Mouse (Mus musculus) liver, embryonic 14.5 days (tissue): ENCODE results near the gene Galns. TPM values are rescaled to one million over a fixed set of nuclear protein-coding genes. Genes with fewer than 3 reads are reported as not detected.
A peak's percentile ranks its signal among the peaks of the same experiment; 100 is the strongest.

Source experiments
- ATAC-seq: fragments of 200-750 bp; cut with Nextera tagmentation; 2 replicates; pipeline ENCODE4 v1.8.0; 2017; ENCODE audit warnings: moderate number of reproducible peaks, mild to moderate bottlenecking, moderate library complexity; ENCODE audit not compliant: insufficient read depth
- DNase-seq, 3 experiments: peaks; one replicate each; pipeline ENCODE4 v3.0.0-alpha.2; 2012 to 2013; ENCODE audit warnings: low read depth in 3 of 3, low spot score in 3 of 3
- H3K27ac ChIP-seq: fragments of 300-500 bp; sonication (generic); 2 replicates; pipeline ENCODE4 v1.5.1; 2014; ENCODE audit warnings: moderate library complexity, mild to moderate bottlenecking, control low read depth, inconsistent platforms
- H3K27me3 ChIP-seq: fragments of 300-500 bp; sonication (generic); 2 replicates; pipeline ENCODE4 v1.6.1; 2014; ENCODE audit warnings: mild to moderate bottlenecking, low read length, moderate library complexity; ENCODE audit not compliant: control insufficient read depth, insufficient read depth
- H3K36me3 ChIP-seq: fragments of 300-500 bp; sonication (generic); replicated peaks from 2 replicates; pipeline ENCODE4 v1.6.1; 2014; ENCODE audit warnings: low read depth; ENCODE audit not compliant: control insufficient read depth, insufficient read depth
- H3K4me1 ChIP-seq, 2 experiments: fragments of 200-500 bp in 1 of 2; fragments of 300-500 bp in 1 of 2; sonication (generic) in 1 of 2; replicated peaks; 2 replicates each; pipeline ENCODE4 v1.6.1; 2012 to 2014; ENCODE audit warnings: antibody characterized with exemption in 1 of 2, inconsistent platforms in 1 of 2, low read length in 1 of 2; ENCODE audit not compliant: control insufficient read depth in 2 of 2, insufficient read depth in 2 of 2
- H3K4me2 ChIP-seq: fragments of 300-500 bp; sonication (generic); 2 replicates; pipeline ENCODE4 v1.6.1; 2014; ENCODE audit warnings: low read depth, mild to moderate bottlenecking, control low read depth, moderate library complexity
- H3K4me3 ChIP-seq, 2 experiments: fragments of 200-500 bp in 1 of 2; fragments of 300-500 bp in 1 of 2; sonication (generic) in 1 of 2; 2 replicates each; pipeline ENCODE4 v1.5.1; 2012 to 2014; ENCODE audit warnings: low read depth in 2 of 2, low read length in 2 of 2, mild to moderate bottlenecking in 2 of 2, control low read depth in 1 of 2, inconsistent platforms in 1 of 2, moderate library complexity in 1 of 2; ENCODE audit not compliant: insufficient read depth in 1 of 2
- H3K9ac ChIP-seq: fragments of 300-500 bp; sonication (generic); replicated peaks from 2 replicates; pipeline ENCODE4 v1.6.1; 2014; ENCODE audit warnings: mild to moderate bottlenecking, control low read depth, moderate library complexity
- H3K9me3 ChIP-seq: fragments of 300-500 bp; sonication (generic); 2 replicates; pipeline ENCODE4 v1.6.1; 2016; ENCODE audit warnings: low read length, mixed read lengths; ENCODE audit not compliant: control insufficient read depth
- CTCF ChIP-seq: IDR thresholded peaks from 2 replicates; pipeline ENCODE4 v1.5.1; 2016; ENCODE audit warnings: antibody characterized with exemption, low read depth, control low read depth
- EP300 ChIP-seq: IDR thresholded peaks from 2 replicates; pipeline ENCODE4 v1.6.1; 2016; ENCODE audit warnings: antibody characterized with exemption, low read depth
- WGBS: fragments of 180-500 bp; shearing (Covaris S2); extraction: QIAGEN DNeasy Blood & Tissue Kit; methylation state at CpG from one replicate; pipeline ENCODE4 v1.1.7; 2014; ENCODE audit not compliant: insufficient replicate concordance; 5-methylcytosine and 5-hydroxymethylcytosine counted together
- polyA plus RNA-seq, 2 experiments: library from polyadenylated mRNA; depleted of rRNA in 1 of 2; stranded (reverse) in 1 of 2; unstranded in 1 of 2; fragments of >200 nt; fragmentation: Nextera tagmentation in 1 of 2; extraction: Ambion mirVana in 1 of 2; gene quantifications; 2 replicates each; pipeline versions ENCODE4 v1.2.1 to v1.2.3; 2012 to 2014

The Galns gene
- polyA plus RNA-seq, 2 experiments = 3.8 to 4.6 TPM

GRCm38 (mm10) chr8:122569996-122570395 lies 41.3 kb downstream of the Galns start:
- peak overlapping the region; percentile 97 for H3K4me2 ChIP-seq
- no peak overlapping the region for H3K27ac ChIP-seq
- ATAC-seq (no peak), DNase-seq (no peak)
- peak overlapping the region; percentile 77 to 96 for H3K4me3 ChIP-seq
- WGBS = 93% methylated on average over 16 of the region's 16 CpGs
- H3K27me3 ChIP-seq = no peaks in the 10 kb centered on the region
- H3K9ac ChIP-seq = peak overlapping the region; percentile 99; the same call in 1 of the 2 replicates
- H3K4me1 ChIP-seq = peaks cover 26 to 40% of the 10 kb centered on the region in 2 experiments
- H3K36me3 ChIP-seq = peaks cover 50% of the 10 kb centered on the region
- no peak for TF ChIP-seq EP300
- no peak for TF ChIP-seq CTCF
- no peaks in the 10 kb centered on the region for H3K9me3 ChIP-seq

- H3K27ac ChIP-seq = peak overlapping the region; percentile 81
- peaks cover 50% of the 10 kb centered on the region for H3K36me3 ChIP-seq
- peaks cover 22 to 34% of the 10 kb centered on the region in 2 experiments for H3K4me1 ChIP-seq
- WGBS = 57% methylated on average over 9 of the region's 9 CpGs
- no peak for ATAC-seq
- no peaks in the 10 kb centered on the region for H3K9me3 ChIP-seq
- DNase-seq = no peak
- TF ChIP-seq EP300 = no peak
- TF ChIP-seq CTCF = peak; percentile 57
- peak overlapping the region; percentile 77 to 96 for H3K4me3 ChIP-seq
- H3K27me3 ChIP-seq = no peaks in the 10 kb centered on the region
- peak overlapping the region; percentile 97 for H3K4me2 ChIP-seq
- peak overlapping the region; percentile 99 for H3K9ac ChIP-seq
These were observed 41.9 kb downstream of the Galns start for GRCm38 (mm10) chr8:122569329-122569728.

GRCm38 (mm10) chr8:122568881-122569309 lies 42.4 kb downstream of the Galns start:
- Histone ChIP-seq H3K9me3 (no peaks in the 10 kb centered on the region), H3K27ac (peak overlapping the region; percentile 81), H3K27me3 (no peaks in the 10 kb centered on the region), H3K4me1 (peaks cover 18 to 29% of the 10 kb centered on the region in 2 experiments), H3K9ac (peak overlapping the region; percentile 99), H3K4me2 (peak overlapping the region; percentile 97), H3K36me3 (peaks cover 49% of the 10 kb centered on the region), H3K4me3 (peak overlapping the region; percentile 77 to 96)
- WGBS = 11% methylated on average over 10 of the region's 10 CpGs
- DNase-seq (no peak), ATAC-seq (no peak)
- TF ChIP-seq CTCF (peak; percentile 68), EP300 (no peak)

- peak overlapping the region; percentile 97 for H3K4me2 ChIP-seq
- peak overlapping the region; percentile 77 to 96 for H3K4me3 ChIP-seq
- TF ChIP-seq EP300 (no peak), CTCF (no peak)
- H3K27me3 ChIP-seq = no peaks in the 10 kb centered on the region
- no peak for DNase-seq
- peak; percentile 38 for ATAC-seq
- peaks cover 14 to 23% of the 10 kb centered on the region in 2 experiments for H3K4me1 ChIP-seq
- H3K9me3 ChIP-seq = no peaks in the 10 kb centered on the region
- H3K36me3 ChIP-seq = peaks cover 43% of the 10 kb centered on the region
- under 1% methylated on average over 34 of the region's 34 CpGs for WGBS
- H3K9ac ChIP-seq = peak overlapping the region; percentile 99
- H3K27ac ChIP-seq = peak overlapping the region; percentile 81
These were observed 43.2 kb downstream of the Galns start for GRCm38 (mm10) chr8:122568109-122568504.

- ATAC-seq (peak; percentile 92), DNase-seq (peak; percentile 90 to 91 (median 90))
- Histone ChIP-seq H3K4me2 (peak within 1 kb of the TSS; percentile 97), H3K27me3 (no peaks in the 10 kb centered on the region), H3K27ac (peak within 1 kb of the TSS; percentile 81), H3K9me3 (no peaks in the 10 kb centered on the region), H3K36me3 (peaks cover 37% of the 10 kb centered on the region), H3K4me1 (peaks cover 13 to 19% of the 10 kb centered on the region in 2 experiments), H3K4me3 (peak within 1 kb of the TSS; percentile 77 to 96), H3K9ac (peak within 1 kb of the TSS; percentile 99)
- under 1% methylated on average over 62 of the region's 62 CpGs for WGBS
- TF ChIP-seq CTCF (no peak), EP300 (peak; percentile 34; the same call in 1 of the 2 replicates)
These were observed 43.7 kb downstream of the Galns start, which contains the start of gene Cdt1 for GRCm38 (mm10) chr8:122567361-122568108. TSS of gene Cdt1 (plus strand) at chr8:122568015.
